Mouse (Mus musculus) heart, postnatal 10 days (tissue): ENCODE measurements around the gene Htr1d. TPM values are rescaled to one million over a fixed set of nuclear protein-coding genes. Genes with fewer than 3 reads are reported as not detected.

Experiments
- DNase-seq, 2 experiments: peaks; one replicate each; pipeline ENCODE4 v3.0.0; 2021
- intact Hi-C: fragments of 180-260 bp; cut with DNase I; formaldehyde crosslinking; loops from one replicate; pipeline ENCODE4 v1.15.1; 2025
- total RNA-seq, 2 experiments: library from RNA; stranded (reverse); gene quantifications; 2 replicates each; pipeline ENCODE4 v1.2.3; 2021

The Htr1d gene
- total RNA-seq, 2 experiments from 2014 or later: not detected

DNA sequence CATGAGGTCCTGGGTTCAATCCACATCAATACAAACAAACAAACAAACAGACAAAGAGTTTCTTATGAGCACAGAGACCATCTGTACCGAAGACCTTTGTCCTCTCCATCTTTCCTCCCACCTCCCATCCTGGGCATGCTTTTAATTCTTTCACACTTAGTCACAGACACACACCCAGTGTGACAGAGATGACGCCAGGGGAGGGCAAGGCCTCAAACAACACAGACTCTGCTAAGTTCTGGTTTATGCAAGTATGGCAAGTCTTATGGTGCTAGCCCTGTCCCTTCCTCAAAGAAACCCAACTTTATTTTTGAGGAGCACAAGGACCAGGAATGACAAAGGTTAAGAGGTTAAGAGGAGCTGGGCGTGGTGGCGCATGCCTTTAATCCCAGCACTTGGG, 26.9 kb downstream of the Htr1d start:
- DNase-seq: no peak
- intact Hi-C loops: loop anchor here (5.0 kb wide), 2 partner anchors 83 to 152 kb away; partner anchors contain the start of gene Kdm1a

- intact Hi-C loops: loop anchor here (5.0 kb wide), 2 partner anchors 84 to 151 kb away; partner anchors contain the start of gene Kdm1a
- DNase-seq: no peak
Observed at GRCm38 (mm10) chr4:136451564-136451963, 28.2 kb downstream of the Htr1d start.

DNA sequence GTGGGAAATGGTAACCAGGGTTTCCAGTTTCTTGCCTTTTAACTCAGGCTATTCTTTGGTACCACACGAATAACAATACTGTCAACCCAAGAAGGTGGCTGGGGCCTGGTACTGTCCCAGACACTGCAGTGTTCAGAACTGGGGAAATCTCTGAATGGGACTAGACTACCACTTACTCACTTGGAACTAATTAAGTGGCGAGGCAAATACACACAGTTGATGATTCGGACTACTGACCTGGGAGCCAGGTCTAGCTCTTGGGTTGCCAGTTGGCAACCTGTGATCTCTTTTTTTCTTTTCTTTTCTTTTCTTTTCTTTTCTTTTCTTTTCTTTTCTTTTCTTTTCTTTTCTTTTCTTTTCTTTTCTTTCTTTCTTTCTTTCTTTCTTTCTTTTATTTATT, 29.0 kb downstream of the Htr1d start:
- DNase-seq: no peak
- intact Hi-C loops: loop anchor here (5.0 kb wide), 2 partner anchors 85 to 150 kb away; partner anchors contain the start of gene Kdm1a

GRCm38 (mm10) chr4:136452792-136453191, 29.5 kb downstream of the Htr1d start:
- DNase-seq: no peak
- intact Hi-C loops: loop anchor here (5.0 kb wide), 2 partner anchors 85 to 150 kb away; partner anchors contain the start of gene Kdm1a

GRCm38 (mm10) chr4:136454850-136455260, 31.5 kb downstream of the Htr1d start:
- DNase-seq: peak; percentile 89 to 93
- intact Hi-C loops: loop anchor here (1.0 to 5.0 kb wide), 4 partner anchors 71 to 167 kb away; partner anchors contain the start of genes Kdm1a and Lactbl1

- intact Hi-C loops: no loop called here
- no peak for DNase-seq
Observed at GRCm38 (mm10) chr4:136456516-136457218, 33.3 kb downstream of the Htr1d start.

DNA sequence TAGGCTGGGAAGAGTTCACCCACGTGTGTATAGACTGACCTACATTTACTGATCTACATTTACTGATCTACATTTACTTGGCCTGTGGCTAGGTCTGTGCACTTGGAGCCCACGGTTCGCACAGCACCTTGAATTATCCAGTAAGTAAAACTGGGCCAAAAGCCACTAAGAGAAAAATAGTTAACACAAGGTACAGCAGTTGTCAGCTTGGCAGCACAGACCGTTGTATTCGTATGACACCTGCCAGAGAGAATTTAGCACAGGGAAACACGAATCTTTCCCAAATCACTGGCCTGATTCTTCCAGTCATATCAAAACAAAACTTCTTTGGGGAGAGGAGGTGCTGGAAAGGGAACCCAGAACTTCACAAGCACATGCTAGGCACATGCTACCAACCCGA, 35.0 kb downstream of the Htr1d start:
- intact Hi-C loops: no loop called here
- DNase-seq: no peak

GRCm38 (mm10) chr4:136459210-136459609, 35.9 kb downstream of the Htr1d start:
- intact Hi-C loops: no loop called here
- DNase-seq: no peak

- DNase-seq: no peak
- intact Hi-C loops: no loop called here
Observed at GRCm38 (mm10) chr4:136461206-136461605, 37.9 kb downstream of the Htr1d start.

DNA sequence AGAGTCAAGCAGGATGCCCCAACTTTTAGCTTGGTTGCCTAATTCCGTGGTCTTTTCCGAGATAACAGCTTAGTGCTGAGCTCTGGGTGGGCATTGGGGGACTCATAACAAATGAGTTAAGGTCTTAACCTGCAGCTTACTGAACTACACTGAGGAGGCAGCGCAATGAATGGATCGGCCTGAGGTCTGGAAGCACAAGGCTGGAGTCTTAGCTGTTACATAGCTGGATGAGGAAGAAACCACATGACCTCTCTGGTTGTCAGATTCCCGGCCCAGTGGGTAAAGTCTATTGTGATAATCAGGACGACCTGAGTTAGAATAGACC, 38.4 kb downstream of the Htr1d start:
- no peak for DNase-seq
- intact Hi-C loops: no loop called here

GRCm38 (mm10) chr4:136462086-136462838, 38.9 kb downstream of the Htr1d start, which contains the start of gene 6030445D17Rik:
6030445D17Rik (plus strand) TSS chr4:136462250.
- intact Hi-C loops: no loop called here

DNA sequence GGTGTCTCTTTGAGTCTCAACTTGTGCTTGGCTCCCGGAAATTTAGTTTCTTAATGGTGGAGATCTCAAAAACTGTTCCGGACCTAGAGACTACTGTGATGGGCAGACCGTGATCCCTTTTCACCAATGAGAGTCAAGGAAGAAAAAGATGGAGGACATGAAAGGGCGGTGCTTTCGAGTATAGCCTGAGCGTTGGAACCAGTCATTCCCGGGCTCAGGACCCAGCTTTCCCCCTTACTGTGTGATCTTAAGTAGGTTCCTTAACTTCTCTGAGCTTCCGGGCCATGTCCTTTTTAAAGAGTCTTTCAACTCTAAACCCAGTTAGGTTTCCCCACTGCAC, 39.5 kb downstream of the Htr1d start:
- peak; percentile 52 to 66 for DNase-seq
- intact Hi-C loops: no loop called here

More at GRCm38 (mm10) chr4:136462086-136462838, 38.9 kb downstream of the Htr1d start, which contains the start of gene 6030445D17Rik:
- DNase-seq: peak; percentile 90

DNA sequence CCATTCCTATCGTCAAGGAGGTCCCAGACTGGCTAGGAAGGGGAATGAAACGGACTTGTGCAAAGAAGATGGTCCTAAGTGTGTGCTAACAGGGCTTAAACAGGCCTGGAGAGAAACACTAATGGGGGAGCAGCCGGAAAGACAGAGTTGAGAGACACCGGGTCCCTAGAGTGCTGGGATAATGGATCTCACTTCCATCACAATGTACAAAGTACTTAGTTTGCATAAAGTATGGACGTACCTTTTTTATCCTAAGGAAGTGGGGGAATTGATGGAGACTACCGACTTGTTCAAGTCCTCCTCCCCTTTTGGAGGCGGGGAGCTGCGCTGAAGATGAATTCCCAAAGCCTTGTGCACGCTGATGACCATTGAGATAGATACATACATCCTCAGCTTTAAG, 40.1 kb downstream of the Htr1d start:
- intact Hi-C loops: no loop called here
- no peak for DNase-seq

DNA sequence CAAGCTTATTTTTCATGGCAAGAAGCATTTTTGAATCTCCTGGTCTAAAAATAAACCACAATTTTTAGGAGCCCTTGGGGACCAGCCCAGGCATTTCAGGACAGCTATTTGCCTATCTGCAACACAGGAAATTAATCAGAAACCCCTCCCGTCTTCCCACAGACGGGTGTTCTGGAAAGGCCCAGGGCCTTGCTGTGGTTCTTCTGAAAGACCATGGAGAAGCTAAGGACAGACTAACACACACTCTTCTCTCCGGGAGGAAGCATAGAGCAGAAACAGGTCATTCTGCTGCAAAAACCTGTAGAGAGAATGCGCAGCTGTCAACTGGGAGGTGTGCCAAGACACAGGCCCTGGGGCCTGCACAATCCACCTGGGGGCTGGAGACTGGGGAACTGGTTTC, 42.9 kb downstream of the Htr1d start:
- intact Hi-C loops: no loop called here
- peak; percentile 68 to 70 for DNase-seq

- intact Hi-C loops: no loop called here
- DNase-seq: peak; percentile 28 to 31
Observed at GRCm38 (mm10) chr4:136468553-136469327, 45.4 kb downstream of the Htr1d start.

DNA sequence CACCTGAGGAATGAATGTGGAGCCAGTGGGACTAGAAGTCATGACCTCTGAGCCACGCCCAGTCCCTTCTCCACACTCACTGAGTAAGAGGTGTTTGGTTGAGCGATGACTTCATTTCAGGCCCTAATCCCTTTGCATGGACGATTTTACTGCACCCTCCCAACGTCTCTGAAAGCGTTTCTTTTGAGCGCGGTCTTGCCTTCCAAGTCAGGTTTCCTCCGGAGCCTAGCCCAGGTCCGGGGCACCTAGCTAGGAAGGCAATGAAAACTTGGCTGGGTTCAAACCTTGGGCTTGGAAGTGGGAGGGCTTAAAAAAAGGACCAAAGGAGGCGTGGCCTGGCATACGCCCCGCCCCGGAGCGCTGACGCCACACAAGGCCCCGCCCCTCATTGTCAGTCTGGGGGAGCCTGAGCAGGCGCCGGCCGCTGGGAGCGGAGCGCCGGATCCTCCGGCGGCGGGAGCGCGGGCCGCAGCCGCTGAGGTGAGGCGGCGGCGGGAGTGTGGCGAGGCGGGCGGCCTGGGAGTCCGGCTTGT, 46.1 kb downstream of the Htr1d start, which contains the start of gene Luzp1:
Gene Luzp1, plus strand, starts transcription at position 391 of the 533 bp plus-strand sequence.
- peak; percentile 96 for DNase-seq
- intact Hi-C loops: no loop called here

DNA sequence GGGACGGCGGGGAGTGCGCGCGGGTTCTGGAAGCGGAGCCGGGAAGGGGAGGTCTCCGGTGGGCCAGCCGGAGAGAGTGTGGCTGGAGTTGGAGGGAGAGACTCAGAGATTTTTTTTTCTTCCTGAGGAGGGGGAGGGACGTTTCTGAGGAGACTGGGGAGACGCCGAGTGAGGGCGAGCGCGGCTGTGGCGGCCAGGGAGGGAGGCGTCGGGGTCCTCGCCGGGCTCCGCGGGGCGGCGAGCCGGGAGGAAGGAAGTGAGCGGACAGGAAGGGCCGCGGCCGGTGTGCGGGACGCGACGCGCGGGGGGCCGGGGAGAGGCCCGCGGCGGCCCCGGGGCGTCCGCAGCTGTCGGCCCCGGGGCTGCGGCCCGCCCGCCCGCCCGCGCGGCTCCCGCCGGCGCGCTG, 46.6 kb downstream of the Htr1d start:
- intact Hi-C loops: loop anchor here (5.0 kb wide), 1 partner anchor 47 kb away; no protein-coding TSS in a partner anchor
- no peak for DNase-seq

GRCm38 (mm10) chr4:136470347-136471071, 47.2 kb downstream of the Htr1d start:
- peak; percentile 72 to 76 for DNase-seq
- intact Hi-C loops: loop anchor here (5.0 kb wide), 1 partner anchor 47 kb away; no protein-coding TSS in a partner anchor

DNA sequence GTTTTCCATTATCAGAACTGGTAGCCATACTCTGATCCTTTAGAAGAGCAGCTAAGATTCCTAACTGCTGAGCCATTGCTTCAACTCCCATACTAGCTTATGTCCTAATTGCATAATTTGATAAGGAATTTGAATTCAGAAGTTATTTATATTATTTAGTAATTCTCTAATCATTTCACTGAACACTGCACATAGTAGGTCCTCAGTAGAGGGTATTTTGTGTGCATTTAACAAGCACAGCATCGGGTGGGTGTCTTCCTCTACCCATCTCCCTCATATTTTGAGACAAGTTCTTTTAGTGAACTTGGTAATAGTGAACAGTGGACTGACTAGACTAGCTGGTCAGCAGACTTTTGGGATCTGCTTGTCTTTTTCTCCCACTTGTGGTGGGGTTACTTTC, 53.4 kb downstream of the Htr1d start:
- DNase-seq: no peak
- intact Hi-C loops: no loop called here

DNA sequence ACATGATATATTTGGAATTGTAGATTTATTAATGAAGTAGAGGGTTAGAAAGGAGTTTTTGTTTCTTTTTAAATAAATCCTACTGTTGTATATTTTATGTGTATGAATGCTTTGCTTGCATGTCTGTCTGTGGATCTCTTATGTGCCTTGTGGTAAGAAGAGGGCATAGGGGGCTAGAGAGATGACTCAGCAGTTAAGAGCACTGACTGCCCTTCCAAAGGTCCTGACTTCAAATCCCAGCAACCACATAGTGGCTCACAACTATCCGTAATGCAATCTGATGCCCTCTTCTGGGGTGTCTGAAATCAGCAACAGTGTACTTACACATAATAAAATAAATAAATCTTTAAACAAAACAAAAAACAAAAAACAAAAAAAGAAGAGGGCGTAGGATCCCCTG, 63.2 kb downstream of the Htr1d start:
- intact Hi-C loops: no loop called here
- no peak for DNase-seq
